Mouse (Mus musculus) bone marrow macrophage, adult 2 months (primary cell): ENCODE results near the gene Ppil4.

ENCODE experiments used
- CTCF ChIP-seq: IDR thresholded peaks from 2 replicates; pipeline ENCODE4 v1.5.1; 2012; ENCODE audit warnings: low read depth, mild to moderate bottlenecking, low read length, moderate library complexity
- POLR2A ChIP-seq: IDR thresholded peaks from 2 replicates; pipeline ENCODE4 v1.6.1; 2012; ENCODE audit warnings: mild to moderate bottlenecking, low read depth, low read length, borderline replicate concordance

GRCm38 (mm10) chr10:7841571-7842080 lies 48.9 kb downstream of the Ppil4 start:
- TF ChIP-seq CTCF (no peak), POLR2A (no peak)
